Mouse (Mus musculus) c-Kit-positive CD71-negative TER-119-negative erythroid progenitor cells, embryonic 14.5 days (primary cell): ENCODE data around the gene Bcorl1.

Experiments used
- DNase-seq: peaks from one replicate; pipeline ENCODE4 v3.0.0-alpha.2; 2013; ENCODE audit warnings: low read depth

Gene Bcorl1

GRCm38 (mm10) chrX:48444677-48445076 lies 103.5 kb downstream of the Bcorl1 start:
- DNase-seq: no peak

GRCm38 (mm10) chrX:48449646-48450045 lies 108.5 kb downstream of the Bcorl1 start:
- DNase-seq: no peak

- DNase-seq: no peak
Observed at GRCm38 (mm10) chrX:48452231-48452890, 111.2 kb downstream of the Bcorl1 start.

- DNase-seq: no peak
Observed at GRCm38 (mm10) chrX:48452931-48453673, 111.9 kb downstream of the Bcorl1 start.

- DNase-seq: no peak
Observed at GRCm38 (mm10) chrX:48453736-48454494, 112.8 kb downstream of the Bcorl1 start.

GRCm38 (mm10) chrX:48454495-48454878 lies 113.3 kb downstream of the Bcorl1 start:
- no peak for DNase-seq

GRCm38 (mm10) chrX:48455018-48455417 lies 113.9 kb downstream of the Bcorl1 start:
- no peak for DNase-seq

- DNase-seq: no peak
Observed at GRCm38 (mm10) chrX:48456956-48457355, 115.8 kb downstream of the Bcorl1 start.
